Mouse (Mus musculus) intestine, embryonic 14.5 days (tissue): ENCODE data around the gene Sars2. TPM values are rescaled to one million over a fixed set of nuclear protein-coding genes. Genes with fewer than 3 reads are reported as not detected.

Source experiments
- ATAC-seq: fragments of 200-750 bp; cut with Nextera tagmentation; replicated peaks from 2 replicates; pipeline ENCODE4 v1.8.0; 2017; ENCODE audit warnings: low read depth, moderate number of reproducible peaks, moderate TSS enrichment, moderate library complexity; ENCODE audit not compliant: low FRiP score, low TSS enrichment
- DNase-seq: peaks from one replicate; pipeline ENCODE4 v3.0.0-alpha.2; 2018; ENCODE audit warnings: low spot score
- H3K27ac ChIP-seq: fragments of 300-500 bp; sonication (generic); 2 replicates; pipeline ENCODE4 v1.5.1; 2014; ENCODE audit warnings: low read depth, mild to moderate bottlenecking, control low read depth
- H3K27me3 ChIP-seq: fragments of 300-500 bp; sonication (generic); replicated peaks from 2 replicates; pipeline ENCODE4 v1.6.1; 2014; ENCODE audit warnings: low read length, control low read depth; ENCODE audit not compliant: control insufficient read depth, insufficient read depth
- H3K36me3 ChIP-seq: fragments of 300-500 bp; sonication (generic); 2 replicates; pipeline ENCODE4 v1.6.1; 2014; ENCODE audit warnings: low read length, control low read depth; ENCODE audit not compliant: control insufficient read depth, insufficient read depth
- H3K4me1 ChIP-seq: fragments of 300-500 bp; sonication (generic); replicated peaks from 2 replicates; pipeline ENCODE4 v1.6.1; 2014; ENCODE audit warnings: low read length, control low read depth, mixed read lengths; ENCODE audit not compliant: control insufficient read depth, insufficient read depth
- H3K4me2 ChIP-seq: fragments of 300-500 bp; sonication (generic); 2 replicates; pipeline ENCODE4 v1.6.1; 2014; ENCODE audit warnings: low read length
- H3K4me3 ChIP-seq: fragments of 300-500 bp; sonication (generic); 2 replicates; pipeline ENCODE4 v1.5.1; 2014; ENCODE audit warnings: low read depth, low read length, control low read depth, mixed read lengths
- H3K9ac ChIP-seq: fragments of 300-500 bp; sonication (generic); 2 replicates; pipeline ENCODE4 v1.6.1; 2014; ENCODE audit warnings: mild to moderate bottlenecking, low read length
- H3K9me3 ChIP-seq: fragments of 300-500 bp; sonication (generic); 2 replicates; pipeline ENCODE4 v1.6.1; 2016; ENCODE audit warnings: low read length, control low read depth; ENCODE audit not compliant: control insufficient read depth
- WGBS: fragments of 180-500 bp; shearing (Covaris S2); extraction: QIAGEN DNeasy Blood & Tissue Kit; methylation state at CpG from one replicate; pipeline ENCODE4 v1.1.7; 2014; 5-methylcytosine and 5-hydroxymethylcytosine counted together
- polyA plus RNA-seq: library from polyadenylated mRNA; unstranded; fragments of >200 nt; fragmentation: Nextera tagmentation; extraction: Ambion mirVana; gene quantifications from 2 replicates; pipeline ENCODE4 v1.2.1, GENCODE M21; 2014

Sars2 gene
- polyA plus RNA-seq, 1 experiment from 2014 or later: 27.1 TPM

DNA sequence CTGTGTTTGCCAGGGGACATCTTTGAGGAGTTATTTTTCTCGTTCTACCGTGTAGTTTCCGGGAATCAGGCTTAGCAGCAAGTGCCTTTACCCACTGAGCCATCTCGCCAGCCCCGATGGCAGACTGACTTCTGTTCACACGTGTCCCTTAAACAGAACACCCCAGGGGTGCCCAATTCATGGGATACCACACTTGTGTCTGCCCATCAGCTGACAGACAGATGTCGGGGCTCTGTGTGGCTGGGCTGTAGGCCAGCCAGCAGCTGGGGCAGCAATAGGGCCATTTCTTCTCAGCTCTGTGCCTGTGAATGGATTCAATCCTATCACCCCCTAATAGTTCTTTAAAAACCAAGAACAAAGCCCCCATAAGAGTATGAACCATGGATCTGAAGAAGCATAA is 33.3 kb downstream of the Sars2 start:
- H3K4me3 ChIP-seq: no peak overlapping the region
- H3K9me3 ChIP-seq: no peaks in the 10 kb centered on the region
- H3K36me3 ChIP-seq: peaks cover 6% of the 10 kb centered on the region
- no peaks in the 10 kb centered on the region for H3K27me3 ChIP-seq
- WGBS: 85% methylated on average over 7 of the region's 7 CpGs
- no peak overlapping the region for H3K9ac ChIP-seq
- H3K27ac ChIP-seq: no peak overlapping the region
- DNase-seq: no peak
- peaks cover under 1% of the 10 kb centered on the region; the same call in 1 of the 2 replicates for H3K4me1 ChIP-seq
- no peak overlapping the region for H3K4me2 ChIP-seq
- ATAC-seq: no peak

DNA sequence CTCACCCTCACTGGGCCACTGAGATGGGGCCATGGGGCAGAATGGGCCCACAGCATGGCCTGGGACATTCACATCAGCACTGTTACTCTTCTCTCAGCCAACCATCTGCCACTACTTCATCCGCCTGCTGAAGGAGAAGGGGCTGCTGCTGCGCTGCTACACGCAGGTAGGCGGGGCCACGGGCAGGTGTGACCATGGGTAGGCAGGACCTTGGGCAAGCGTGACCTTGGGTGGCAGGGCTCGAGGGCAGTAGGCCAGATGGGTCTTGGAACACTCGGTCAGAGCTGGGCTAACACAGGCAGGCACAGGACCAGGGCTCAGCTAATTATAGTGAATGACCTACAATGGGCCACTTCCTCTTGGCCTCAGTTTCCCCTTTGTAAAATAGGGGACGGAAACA is 37.0 kb downstream of the Sars2 start:
- Histone ChIP-seq H3K27me3 (no peaks in the 10 kb centered on the region), H3K36me3 (peaks cover 15% of the 10 kb centered on the region), H3K9ac (no peak overlapping the region), H3K27ac (no peak overlapping the region), H3K9me3 (no peaks in the 10 kb centered on the region), H3K4me2 (no peak overlapping the region), H3K4me1 (peaks cover 7% of the 10 kb centered on the region), H3K4me3 (no peak overlapping the region)
- DNase-seq (no peak), ATAC-seq (no peak)
- WGBS: 83% methylated on average over 9 of the region's 9 CpGs

DNA sequence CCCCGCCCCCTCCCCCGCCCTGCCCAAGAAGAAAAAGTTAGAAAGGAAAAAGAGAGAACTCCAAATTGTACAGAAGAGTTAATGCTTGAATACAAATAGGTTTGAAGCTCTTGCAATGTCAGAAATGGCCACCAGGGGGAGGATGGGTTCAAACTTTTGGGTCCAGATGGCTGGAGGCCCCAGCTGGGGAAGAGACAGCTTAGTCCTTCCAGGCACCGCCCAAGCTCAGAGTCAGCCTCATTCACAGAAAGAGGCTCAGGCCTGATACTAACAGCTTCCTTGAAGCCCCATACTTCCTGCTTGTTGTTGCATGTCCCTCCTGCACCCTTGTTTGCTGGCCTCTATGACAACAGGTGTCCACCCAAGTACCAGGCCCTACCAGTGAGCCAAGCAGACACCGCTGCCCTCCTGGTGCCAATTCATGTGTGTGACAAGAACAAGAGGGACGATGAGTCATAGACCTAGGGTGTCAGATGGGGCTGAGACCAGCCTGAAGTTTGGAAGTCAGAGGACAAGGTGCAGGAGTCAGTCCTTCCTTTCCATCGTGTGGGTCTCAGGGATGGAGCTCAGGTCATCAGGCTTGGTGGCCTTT is 38.4 kb downstream of the Sars2 start:
- peak; percentile 78 for ATAC-seq
- no peak overlapping the region; the same call in 1 of the 2 replicates for H3K27ac ChIP-seq
- 46% methylated on average over 6 of the region's 6 CpGs for WGBS

DNA sequence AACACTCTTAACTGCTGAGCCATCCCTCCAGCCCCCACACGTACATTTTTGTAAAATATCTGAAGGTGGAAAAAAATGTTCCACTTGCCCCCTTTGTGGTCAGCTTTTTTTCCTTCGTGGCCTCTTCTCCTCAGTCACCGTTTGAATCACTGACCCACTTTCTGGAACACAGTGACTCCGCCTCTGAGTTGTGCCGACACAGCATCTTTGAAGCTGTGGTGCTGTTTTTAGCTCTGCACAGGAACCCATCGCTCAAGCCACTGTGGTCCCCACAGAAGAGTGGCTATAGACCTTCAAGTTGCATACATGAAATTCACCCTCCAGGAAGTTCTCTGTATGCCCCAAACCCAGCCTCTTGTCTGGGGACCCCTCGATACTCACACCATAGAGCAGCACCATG is 39.1 kb downstream of the Sars2 start:
- Histone ChIP-seq H3K9ac (no peak overlapping the region), H3K4me2 (no peak overlapping the region), H3K27ac (no peak overlapping the region), H3K36me3 (peaks cover 17% of the 10 kb centered on the region), H3K9me3 (no peaks in the 10 kb centered on the region), H3K27me3 (no peaks in the 10 kb centered on the region), H3K4me1 (peaks cover 7% of the 10 kb centered on the region), H3K4me3 (no peak overlapping the region)
- no peak for ATAC-seq
- 78% methylated on average over 7 of the region's 7 CpGs for WGBS
- DNase-seq: no peak

More for the DNA sequence above, 38.4 kb downstream of the Sars2 start:
- Histone ChIP-seq H3K4me2 (no peak overlapping the region), H3K9ac (no peak overlapping the region), H3K9me3 (no peaks in the 10 kb centered on the region), H3K36me3 (peaks cover 17% of the 10 kb centered on the region), H3K4me3 (no peak overlapping the region), H3K27me3 (no peaks in the 10 kb centered on the region), H3K4me1 (peaks cover 7% of the 10 kb centered on the region)
- DNase-seq: peak; percentile 98

DNA sequence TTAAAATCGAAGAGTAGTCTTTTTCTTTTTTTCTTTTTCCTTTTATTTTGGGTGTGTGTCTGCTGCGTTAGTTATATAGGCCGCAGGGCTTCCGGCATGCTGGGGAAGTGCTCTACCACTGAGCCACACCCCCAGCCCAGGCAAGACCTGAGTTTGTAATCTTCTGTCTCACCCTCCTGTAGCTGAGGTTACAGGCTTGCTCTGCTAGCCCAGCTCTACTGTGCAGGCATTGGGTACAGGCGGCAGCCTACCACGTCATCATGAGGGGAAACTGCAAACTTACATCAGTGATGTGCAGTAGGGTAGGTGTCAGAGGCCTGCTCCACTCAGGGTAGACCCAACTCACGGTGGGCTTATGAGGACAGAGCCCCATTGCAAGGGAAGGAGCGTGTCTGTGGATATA is 39.5 kb downstream of the Sars2 start:
- Histone ChIP-seq H3K9ac (no peak overlapping the region), H3K36me3 (peaks cover 17% of the 10 kb centered on the region), H3K27ac (no peak overlapping the region), H3K4me3 (no peak overlapping the region), H3K4me1 (peaks cover 7% of the 10 kb centered on the region), H3K4me2 (no peak overlapping the region), H3K9me3 (no peaks in the 10 kb centered on the region), H3K27me3 (no peaks in the 10 kb centered on the region)
- ATAC-seq (no peak), DNase-seq (no peak)
- 90% methylated on average over 8 of the region's 8 CpGs for WGBS

DNA sequence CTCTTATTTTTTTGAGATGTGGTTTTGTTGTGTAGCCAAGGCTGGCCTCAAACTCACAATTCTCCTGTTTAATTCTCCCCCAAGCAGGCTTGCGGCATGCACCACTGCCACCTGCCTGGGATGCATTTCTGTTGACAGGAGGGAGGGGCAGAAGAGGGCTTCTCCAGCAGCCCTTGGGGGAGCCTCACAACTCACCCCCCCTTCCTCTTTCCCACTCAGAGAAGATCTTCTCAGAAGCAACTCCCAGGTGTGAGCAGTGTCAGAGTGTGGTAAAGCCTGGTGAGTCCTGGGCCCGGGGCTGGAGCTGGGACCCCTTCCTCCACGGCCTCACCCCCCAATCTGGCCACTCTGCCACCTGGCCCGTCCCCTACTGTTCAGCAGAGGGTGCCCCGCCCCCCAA is 43.4 kb downstream of the Sars2 start:
- Histone ChIP-seq H3K4me3 (no peak overlapping the region), H3K9me3 (no peaks in the 10 kb centered on the region), H3K27me3 (no peaks in the 10 kb centered on the region), H3K4me1 (peaks cover 19% of the 10 kb centered on the region), H3K4me2 (no peak overlapping the region), H3K9ac (no peak overlapping the region), H3K36me3 (peaks cover 17% of the 10 kb centered on the region; the same call in 1 of the 2 replicates), H3K27ac (no peak overlapping the region)
- DNase-seq (no peak), ATAC-seq (no peak)
- WGBS: 70% methylated on average over 5 of the region's 5 CpGs

DNA sequence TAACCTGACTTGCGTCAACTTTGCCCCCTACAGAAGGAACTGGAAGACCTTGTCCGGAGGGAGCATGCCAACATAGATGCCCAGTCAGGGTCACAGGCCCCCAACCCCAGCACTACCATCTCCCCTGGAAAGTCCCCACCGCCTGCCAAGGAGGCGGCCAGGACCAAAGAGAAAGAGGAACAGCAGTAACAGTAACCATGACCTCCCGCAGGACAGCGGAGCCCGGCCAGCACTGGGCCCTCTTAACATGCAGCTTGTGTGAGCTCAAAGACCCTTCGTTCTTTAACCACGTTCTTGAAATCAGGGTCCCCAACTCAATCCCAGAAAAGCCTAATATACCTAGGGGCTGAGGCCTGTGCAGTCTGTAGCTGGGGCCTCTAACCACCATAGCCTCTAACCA is 46.1 kb downstream of the Sars2 start:
- no peak overlapping the region for H3K4me3 ChIP-seq
- no peak overlapping the region for H3K9ac ChIP-seq
- no peaks in the 10 kb centered on the region for H3K9me3 ChIP-seq
- no peak overlapping the region for H3K4me2 ChIP-seq
- H3K36me3 ChIP-seq: peaks cover 16% of the 10 kb centered on the region; the same call in 1 of the 2 replicates
- H3K27ac ChIP-seq: no peak overlapping the region
- ATAC-seq (no peak), DNase-seq (no peak)
- no peaks in the 10 kb centered on the region for H3K27me3 ChIP-seq
- H3K4me1 ChIP-seq: peaks cover 18% of the 10 kb centered on the region
- 95% methylated on average over 9 of the region's 9 CpGs for WGBS

DNA sequence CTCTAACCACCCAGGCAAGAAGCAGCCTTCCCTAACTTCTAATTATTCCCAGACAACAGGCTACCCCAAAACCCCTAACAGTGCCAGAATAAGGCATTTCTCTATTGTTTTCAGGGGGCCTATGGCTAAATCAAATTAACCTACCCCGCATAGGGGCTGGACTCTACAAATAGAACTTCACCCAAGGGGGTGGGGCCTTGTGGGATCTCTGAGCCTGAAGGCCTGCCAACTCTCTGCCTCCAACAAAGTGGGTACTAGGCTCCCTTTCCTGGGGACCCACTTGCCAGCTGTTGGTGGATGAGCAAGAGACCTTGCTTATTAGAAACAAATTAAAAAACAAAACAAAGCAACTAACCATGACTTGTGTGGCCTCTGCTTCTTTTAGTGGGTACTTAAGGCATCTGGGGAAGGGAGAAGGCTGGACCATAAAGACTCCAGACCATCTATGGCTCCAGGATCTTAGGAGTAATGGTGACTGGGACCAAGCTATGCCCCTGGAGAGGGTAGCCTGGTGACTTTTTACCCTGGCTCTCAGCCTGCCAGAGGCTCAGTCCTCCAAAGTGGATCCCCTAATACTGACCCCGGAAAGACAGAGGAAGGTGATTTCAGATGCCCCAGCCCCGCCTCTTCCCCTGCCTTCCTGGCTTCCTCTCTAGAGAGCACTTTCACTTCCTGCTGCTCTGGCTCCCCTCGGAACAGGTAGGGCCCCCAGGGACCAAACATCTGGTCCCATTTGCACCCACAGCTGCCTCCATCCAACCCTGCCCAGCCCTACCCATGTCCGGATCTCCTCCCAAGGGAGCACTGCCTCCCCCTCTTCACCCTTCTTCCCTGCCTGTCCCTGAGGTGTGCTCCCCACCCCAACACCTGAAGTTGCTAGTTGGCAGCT is 46.8 kb downstream of the Sars2 start, which contains the start of gene Rinl:
Rinl (plus strand) TSS at position 663 of the 889 bp plus-strand sequence.
- peak within 1 kb of the TSS; percentile 38; the same call in 1 of the 2 replicates for H3K27ac ChIP-seq

More for the DNA sequence above, 46.8 kb downstream of the Sars2 start, which contains the start of gene Rinl:
- Histone ChIP-seq H3K36me3 (peaks cover 11% of the 10 kb centered on the region; the same call in 1 of the 2 replicates), H3K4me3 (no peak within 1 kb of the TSS), H3K4me2 (no peak within 1 kb of the TSS), H3K9me3 (no peaks in the 10 kb centered on the region), H3K27me3 (no peaks in the 10 kb centered on the region), H3K9ac (no peak within 1 kb of the TSS), H3K4me1 (peaks cover 18% of the 10 kb centered on the region)
- WGBS: 52% methylated on average over 5 of the region's 5 CpGs
- DNase-seq: no peak
- ATAC-seq: no peak
